ENCODE assay signal across 15 mouse cellular contexts in the genomic region with DNA sequence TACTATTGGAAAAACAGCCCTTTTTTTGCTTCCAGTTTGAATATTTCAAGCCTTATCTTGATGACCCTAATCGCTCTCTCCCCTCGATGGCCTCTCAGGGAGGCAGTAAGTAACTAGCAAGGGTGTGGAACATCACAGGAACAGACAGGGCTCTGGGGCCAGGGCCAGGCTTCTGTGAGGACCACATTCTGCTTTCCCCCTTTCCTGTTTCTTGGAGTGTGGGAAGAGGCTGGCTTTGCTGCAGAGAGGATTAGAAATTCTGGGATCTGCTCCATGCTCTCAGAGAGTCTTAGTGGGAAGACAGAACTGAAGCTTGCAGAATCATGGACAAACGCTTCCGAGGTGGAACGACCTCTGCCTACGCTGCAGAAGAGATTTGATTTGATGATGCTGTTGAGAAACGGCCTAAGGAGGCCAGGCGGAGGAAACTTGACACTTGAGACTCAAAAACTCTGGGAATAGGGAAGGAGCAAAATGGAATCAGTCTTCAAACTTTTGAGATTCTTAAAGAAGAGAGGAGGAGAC.
DNase-seq lines count a peak whose midpoint lies in the region; ATAC-seq and TF ChIP-seq lines count a peak whose summit lies in the region.
"Had no signal": no experiment of that assay in that cellular context is flagged by ENCODE, and none has a peak within 500 bp of the region (broad histone marks: within the 10 kb centered on the region; RNA-seq: fewer than 3 reads in every experiment).

No protein-coding gene starts in this region.

- no peak overlapping the region for H3K4me3 ChIP-seq in kidney, postnatal 0 days (replicated peaks; ENCODE audit: low read depth, low read length)
- H3K4me3 ChIP-seq in embryonic facial prominence, embryonic 11.5 days (ENCODE audit: low read depth, low read length) = no peak overlapping the region
- no peak overlapping the region for H3K4me3 ChIP-seq in hindbrain, postnatal 0 days (ENCODE audit: low read length)
- H3K4me3 ChIP-seq: erythroblast, embryonic 14.5 days; heart, embryonic 15.5 days; megakaryocyte, embryonic 14.5 days had no signal

- peak overlapping the region; percentile 8; the same call in 1 of the 2 replicates for H3K27ac ChIP-seq in kidney, postnatal 0 days
- H3K27ac ChIP-seq in embryonic facial prominence, embryonic 11.5 days (replicated peaks; ENCODE audit: low read depth, low read length) = no peak overlapping the region
- no peak overlapping the region for H3K27ac ChIP-seq in hindbrain, postnatal 0 days
- H3K27ac ChIP-seq: heart, embryonic 15.5 days had no signal

- H3K4me2 ChIP-seq in kidney, postnatal 0 days (ENCODE audit: low read length) = no peak overlapping the region
- no peak overlapping the region for H3K4me2 ChIP-seq in embryonic facial prominence, embryonic 11.5 days (ENCODE audit: low read depth, low read length)
- H3K4me2 ChIP-seq in hindbrain, postnatal 0 days (ENCODE audit: low read depth, low read length) = no peak overlapping the region
- H3K4me2 ChIP-seq: heart, embryonic 15.5 days had no signal

- peak; percentile 9 for DNase-seq in gastrocnemius, adult 18-20 months (ENCODE audit: low spot score)
- DNase-seq in gastrocnemius, adult 8-10 months (ENCODE audit: low spot score in 2 of 2) = no peak
- peak; percentile 47 for DNase-seq in kidney, postnatal 0 days (ENCODE audit: low spot score)
- no peak for DNase-seq in kidney, adult 9 months
- DNase-seq in embryonic facial prominence, embryonic 11.5 days (ENCODE audit: low spot score) = peak; percentile 25
- peak; percentile 9 for DNase-seq in kidney, postnatal 14 days
- DNase-seq in hindbrain, postnatal 0 days (ENCODE audit: low spot score) = no peak
- no peak for DNase-seq in natural killer cell, adult 2 months (ENCODE audit: low spot score in 2 of 2)
- DNase-seq: adrenal gland, postnatal 10 days; layer of hippocampus, adult 9-11 months; lung, adult 18-20 months; thymus, adult 18-20 months had no signal

- no peaks in the 10 kb centered on the region for H3K36me3 ChIP-seq in kidney, postnatal 0 days (ENCODE audit: insufficient read depth, low read length)
- H3K36me3 ChIP-seq in embryonic facial prominence, embryonic 11.5 days (replicated peaks; ENCODE audit: control insufficient read depth, insufficient read depth, low read depth, low read length) = no peaks in the 10 kb centered on the region
- H3K36me3 ChIP-seq in hindbrain, postnatal 0 days (ENCODE audit: insufficient read depth, low read length) = no peaks in the 10 kb centered on the region
- H3K36me3 ChIP-seq: heart, embryonic 15.5 days had no signal

- no peak for TF ChIP-seq CTCF in kidney, postnatal 0 days (IDR thresholded peaks at IDR 0.05; ENCODE audit: low read depth)
- TF ChIP-seq CTCF in hindbrain, postnatal 0 days (IDR thresholded peaks at IDR 0.05; ENCODE audit: low read depth) = no peak

- ATAC-seq in kidney, postnatal 0 days (replicated peaks; ENCODE audit: low FRiP score, low read depth) = no peak
- no peak for ATAC-seq in embryonic facial prominence, embryonic 11.5 days (replicated peaks; ENCODE audit: insufficient number of reproducible peaks, low FRiP score, low TSS enrichment, low read depth)
- no peak for ATAC-seq in hindbrain, postnatal 0 days

- H3K9me3 ChIP-seq in kidney, postnatal 0 days (replicated peaks; ENCODE audit: low read length) = no peaks in the 10 kb centered on the region
- no peaks in the 10 kb centered on the region for H3K9me3 ChIP-seq in embryonic facial prominence, embryonic 11.5 days (replicated peaks; ENCODE audit: control insufficient read depth, low read length)
- no peaks in the 10 kb centered on the region for H3K9me3 ChIP-seq in hindbrain, postnatal 0 days (ENCODE audit: low read length)
- H3K9me3 ChIP-seq: heart, embryonic 15.5 days; megakaryocyte, embryonic 14.5 days had no signal

- H3K4me1 ChIP-seq in kidney, postnatal 0 days (replicated peaks; ENCODE audit: insufficient read depth, low read length) = no peaks in the 10 kb centered on the region
- no peaks in the 10 kb centered on the region for H3K4me1 ChIP-seq in embryonic facial prominence, embryonic 11.5 days (ENCODE audit: control insufficient read depth, insufficient read depth, low read length)
- H3K4me1 ChIP-seq in hindbrain, postnatal 0 days (ENCODE audit: insufficient read depth, low read length) = no peaks in the 10 kb centered on the region
- H3K4me1 ChIP-seq: megakaryocyte, embryonic 14.5 days had no signal

- H3K9ac ChIP-seq in kidney, postnatal 0 days (ENCODE audit: low read depth, low read length) = no peak overlapping the region
- H3K9ac ChIP-seq in embryonic facial prominence, embryonic 11.5 days (replicated peaks; ENCODE audit: low read length) = no peak overlapping the region
- H3K9ac ChIP-seq in hindbrain, postnatal 0 days (replicated peaks; ENCODE audit: low read length) = no peak overlapping the region
- H3K9ac ChIP-seq: heart, embryonic 15.5 days had no signal

- WGBS in kidney, postnatal 0 days = 20% methylated on average over 8 of the region's 8 CpGs
- 45% methylated on average over 8 of the region's 8 CpGs for WGBS in embryonic facial prominence, embryonic 11.5 days
- WGBS in hindbrain, postnatal 0 days = 77% methylated on average over 8 of the region's 8 CpGs

- H3K27me3 ChIP-seq in kidney, postnatal 0 days (ENCODE audit: insufficient read depth, low read length) = no peaks in the 10 kb centered on the region
- no peaks in the 10 kb centered on the region for H3K27me3 ChIP-seq in embryonic facial prominence, embryonic 11.5 days (ENCODE audit: control insufficient read depth, insufficient read depth, low read length)
- H3K27me3 ChIP-seq in hindbrain, postnatal 0 days (ENCODE audit: insufficient read depth, low read length) = no peaks in the 10 kb centered on the region
- H3K27me3 ChIP-seq: heart, embryonic 15.5 days; megakaryocyte, embryonic 14.5 days had no signal

Comparison
In these comparisons a context has a peak if more than half of its experiments do, and no peak if none do; other contexts are left out.
1. DNase-seq: peak in gastrocnemius, adult 18-20 months (single experiment), kidney, postnatal 0 days (single experiment), embryonic facial prominence, embryonic 11.5 days (single experiment) and kidney, postnatal 14 days (single experiment); none in gastrocnemius, adult 8-10 months (0 of 2), kidney, adult 9 months (single experiment), hindbrain, postnatal 0 days (single experiment) and natural killer cell, adult 2 months (0 of 2).